Mouse (Mus musculus) cerebral cortex, adult 2 months (tissue): ENCODE data around the gene Ssbp3.

Experiments
- WGBS: fragments of 180-500 bp; shearing (Covaris S2); methylation state at CpG from one replicate; pipeline ENCODE4 v1.1.7; 2018; 5-methylcytosine and 5-hydroxymethylcytosine counted together

The Ssbp3 gene

DNA sequence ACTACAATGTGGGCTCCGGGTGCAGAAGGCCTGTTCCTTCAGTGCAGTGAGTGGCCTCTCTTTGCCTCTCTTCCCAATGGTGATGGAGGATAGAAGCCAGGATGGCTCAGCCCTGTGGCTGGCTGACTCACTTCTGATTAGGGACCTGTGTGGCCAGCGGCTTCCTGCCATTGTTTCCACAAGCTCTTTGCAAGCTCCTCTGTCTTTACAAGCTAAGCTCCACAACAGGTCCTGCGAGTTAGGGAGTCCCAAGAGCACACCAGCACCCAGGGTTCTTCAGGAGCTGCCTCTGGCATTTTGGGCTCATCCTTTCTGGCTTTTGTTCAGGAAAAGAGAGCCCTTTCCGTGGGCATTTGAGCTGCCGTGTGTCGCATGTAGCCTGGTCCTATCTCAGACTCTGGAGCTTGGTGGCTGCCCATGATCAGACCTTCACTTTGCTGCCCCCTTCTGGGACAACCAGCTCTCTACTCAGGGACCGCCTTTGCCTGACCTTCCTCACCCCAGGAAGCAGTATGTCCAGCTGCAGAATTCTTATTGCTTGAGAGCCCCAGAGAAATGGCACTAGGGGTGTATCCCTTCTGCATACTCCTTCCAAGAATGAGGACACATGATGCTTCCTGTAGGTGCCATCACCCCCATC lies 77.3 kb downstream of the Ssbp3 start:
- WGBS, result 41% methylated on average over 7 of the region's 7 CpGs

DNA sequence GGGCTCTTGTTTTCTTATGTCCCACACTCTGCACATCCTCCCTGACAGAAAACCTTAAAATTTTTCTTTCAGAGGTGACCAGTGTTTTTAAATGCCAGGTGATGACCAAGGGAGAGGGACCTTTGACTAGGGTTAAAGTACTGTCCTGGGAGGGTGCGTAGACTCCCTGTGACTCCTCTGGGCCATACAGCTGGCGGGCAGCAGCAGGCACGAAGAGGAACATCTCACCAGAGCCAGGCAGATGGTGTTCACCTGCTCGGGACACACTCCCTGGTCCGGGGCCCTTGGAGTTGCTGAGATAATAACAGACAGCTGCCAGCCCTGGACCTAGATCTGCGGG lies 78.4 kb downstream of the Ssbp3 start:
- WGBS, result 86% methylated on average over 6 of the region's 6 CpGs

DNA sequence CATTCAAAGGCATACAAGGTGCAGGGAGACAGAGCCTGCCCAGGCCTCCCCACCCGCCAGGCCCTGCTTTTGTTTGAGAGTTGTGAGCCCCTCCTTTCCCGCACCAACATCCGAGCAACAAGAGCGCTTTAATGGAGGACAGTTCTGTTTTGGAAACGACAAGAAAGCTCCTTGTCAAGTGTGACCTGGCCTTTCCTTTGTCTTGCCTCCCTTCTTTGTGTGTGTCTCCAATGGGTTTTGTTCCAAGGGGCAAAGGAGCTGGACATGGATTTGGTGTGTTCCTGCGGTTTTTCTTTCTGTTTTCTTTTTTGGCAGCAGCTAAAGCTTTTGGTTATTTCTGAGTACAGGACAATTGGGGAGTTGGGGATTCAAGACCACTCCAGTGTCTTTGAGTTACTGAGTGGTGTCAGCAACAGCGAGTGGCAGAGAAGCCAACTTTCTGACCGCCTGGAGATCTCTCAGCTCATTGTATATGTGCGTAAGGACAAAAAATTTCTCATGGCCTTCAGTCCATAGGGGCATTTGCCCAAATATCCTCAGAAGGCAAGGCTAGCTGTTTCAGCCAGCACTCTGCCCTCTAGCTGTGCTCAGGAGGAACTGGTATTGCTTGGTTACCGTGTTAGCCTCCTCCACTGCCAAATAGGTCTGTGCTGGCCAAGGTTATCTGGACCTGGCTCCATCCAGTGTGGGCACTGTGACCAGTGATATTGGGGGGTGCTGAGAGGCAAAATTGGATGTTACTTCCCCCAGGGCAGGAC lies 78.9 kb downstream of the Ssbp3 start:
- WGBS, result 67% methylated on average over 10 of the region's 10 CpGs

DNA sequence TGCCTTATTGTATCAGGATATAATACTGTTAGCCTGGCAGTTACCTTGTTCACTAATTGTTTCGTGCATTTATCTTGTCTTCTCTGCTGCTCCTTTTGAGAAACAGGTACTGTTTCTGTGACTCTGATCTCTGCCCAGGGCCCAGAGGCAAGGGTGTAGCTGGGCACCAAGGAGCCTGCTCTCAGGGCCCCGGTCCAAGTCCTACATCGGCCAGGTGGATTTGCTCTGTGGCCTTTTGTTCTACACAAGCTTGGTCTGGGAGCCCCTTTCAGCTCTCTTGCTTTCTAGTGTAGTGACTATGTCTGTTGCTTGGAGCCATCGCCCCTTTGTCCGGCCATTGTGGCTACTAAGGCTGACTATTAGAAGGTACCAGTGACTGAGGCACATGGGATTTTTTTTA lies 82.6 kb downstream of the Ssbp3 start:
- 91% methylated on average over 5 of the region's 5 CpGs for WGBS

DNA sequence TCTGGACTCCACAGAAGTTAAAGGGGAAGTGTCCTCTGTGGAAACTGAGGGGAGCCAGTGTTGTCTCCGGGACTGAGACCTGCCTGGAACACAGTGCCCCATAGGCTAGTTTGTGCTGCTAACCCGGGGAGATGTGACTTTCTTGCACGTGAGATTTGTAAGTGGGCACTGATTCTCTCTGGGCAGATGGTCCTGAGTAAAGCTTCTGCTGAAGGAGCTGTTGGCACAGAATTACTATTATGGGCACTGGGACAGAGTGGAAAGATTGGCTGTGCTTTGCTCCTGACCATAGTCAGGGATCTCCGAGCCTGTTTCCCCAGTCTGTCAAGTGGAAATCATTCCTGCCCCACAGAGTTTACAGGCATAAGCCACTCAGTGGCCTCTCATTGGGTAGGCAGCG lies 83.8 kb downstream of the Ssbp3 start:
- 55% methylated on average over 5 of the region's 5 CpGs for WGBS

DNA sequence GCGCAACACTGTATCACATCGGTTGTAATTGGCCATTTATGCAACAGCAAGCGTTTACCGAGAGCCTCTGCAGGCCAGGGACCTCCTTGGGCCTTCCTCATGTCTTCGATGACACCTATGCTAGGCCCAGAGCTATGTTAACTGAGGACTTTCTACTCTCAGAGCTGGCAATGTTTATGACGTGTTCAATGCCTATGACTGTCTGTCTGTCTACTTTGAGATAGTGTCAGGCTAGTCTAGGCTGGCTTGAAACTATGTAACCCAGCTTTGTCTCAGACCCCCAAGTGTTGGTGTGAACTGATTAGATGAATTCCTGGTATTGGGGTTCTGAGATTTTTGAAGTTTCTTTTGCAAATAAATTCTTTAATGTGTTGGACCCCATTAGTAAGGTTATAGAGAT lies 84.6 kb downstream of the Ssbp3 start:
- 87% methylated on average over 6 of the region's 6 CpGs for WGBS

DNA sequence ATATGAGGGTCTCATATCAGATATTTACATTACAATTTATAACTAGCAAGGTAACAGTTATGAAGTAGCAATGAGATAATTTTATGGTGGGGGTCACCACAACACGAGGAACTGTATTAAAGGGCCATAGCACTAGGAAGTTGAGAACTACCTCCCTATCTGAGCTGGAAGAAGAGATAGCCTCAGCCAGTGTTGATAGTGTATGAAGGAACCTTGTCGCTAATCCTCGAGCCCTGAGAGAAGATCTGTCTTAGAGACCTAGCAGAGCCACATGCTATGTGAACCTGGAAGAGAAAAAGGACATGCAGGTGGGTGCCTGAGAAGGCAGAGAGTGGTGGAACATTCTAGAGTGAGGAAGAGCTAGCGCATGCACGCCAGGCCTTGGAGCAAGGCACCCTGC lies 85.0 kb downstream of the Ssbp3 start:
- WGBS, result 89% methylated on average over 5 of the region's 5 CpGs

DNA sequence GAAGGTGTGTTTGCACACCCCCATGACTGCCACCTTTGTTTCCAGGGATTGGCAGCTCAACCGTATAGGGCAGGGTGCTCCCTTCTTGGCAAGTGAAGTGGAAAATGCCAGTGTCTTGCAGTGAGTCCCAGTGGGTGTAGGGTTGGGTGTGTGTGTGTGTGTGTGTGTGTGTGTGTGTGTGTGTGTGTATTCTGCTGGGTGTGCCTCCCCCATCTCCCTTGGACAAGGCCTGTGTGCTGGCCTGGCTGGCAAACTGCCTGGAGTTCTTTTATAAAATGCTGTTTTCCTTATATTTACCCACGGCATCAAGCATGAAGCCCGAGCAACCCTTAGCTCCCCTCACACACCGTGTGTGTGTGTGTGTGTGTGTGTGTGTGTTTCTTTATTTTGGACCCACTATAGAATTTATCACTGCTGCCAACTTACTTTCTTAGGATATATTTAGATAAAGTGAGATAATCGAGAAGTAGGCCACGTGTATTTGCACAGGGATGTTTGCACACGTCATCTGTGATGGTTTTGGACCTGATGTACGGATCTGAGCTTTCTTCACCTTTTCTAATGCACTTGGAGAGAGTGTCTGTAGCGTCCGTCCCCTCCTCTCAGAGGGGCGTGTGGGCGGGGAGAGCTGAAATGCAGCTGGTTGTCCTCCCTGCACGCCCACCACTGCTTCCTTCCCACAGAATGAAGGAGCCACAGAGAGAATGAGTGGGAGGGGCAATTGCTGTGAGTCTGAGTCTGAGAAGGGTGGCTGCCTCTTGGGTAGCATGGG lies 86.0 kb downstream of the Ssbp3 start:
- 36% methylated on average over 13 of the region's 13 CpGs for WGBS

DNA sequence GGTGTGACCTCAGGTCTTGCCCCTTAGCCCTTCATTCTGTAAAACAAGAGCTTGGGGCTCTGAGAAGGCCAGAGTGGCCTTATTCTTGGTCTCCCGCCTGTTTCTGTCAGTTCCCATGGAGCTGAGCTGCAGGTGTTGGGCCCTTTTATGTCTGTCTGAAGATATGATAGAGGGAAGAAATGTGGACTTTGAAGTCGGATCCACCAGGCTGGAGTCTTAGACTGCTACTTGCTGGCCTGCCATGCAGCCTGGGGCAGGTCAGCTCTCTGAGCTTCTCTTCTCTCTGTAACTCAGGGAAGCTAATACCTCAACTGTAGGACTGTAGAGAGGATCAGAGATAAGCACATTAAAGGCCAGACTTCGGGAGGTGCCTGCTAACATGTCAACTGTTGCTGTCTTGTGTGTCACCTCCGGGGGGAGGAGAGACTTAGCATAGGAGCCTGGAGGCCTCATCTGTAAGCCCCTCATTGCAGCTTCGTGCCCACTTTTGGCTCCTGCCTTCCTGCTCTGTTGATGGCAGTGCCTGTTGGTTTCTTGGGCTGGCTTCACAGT lies 90.8 kb downstream of the Ssbp3 start:
- WGBS, result 82% methylated on average over 5 of the region's 5 CpGs

DNA sequence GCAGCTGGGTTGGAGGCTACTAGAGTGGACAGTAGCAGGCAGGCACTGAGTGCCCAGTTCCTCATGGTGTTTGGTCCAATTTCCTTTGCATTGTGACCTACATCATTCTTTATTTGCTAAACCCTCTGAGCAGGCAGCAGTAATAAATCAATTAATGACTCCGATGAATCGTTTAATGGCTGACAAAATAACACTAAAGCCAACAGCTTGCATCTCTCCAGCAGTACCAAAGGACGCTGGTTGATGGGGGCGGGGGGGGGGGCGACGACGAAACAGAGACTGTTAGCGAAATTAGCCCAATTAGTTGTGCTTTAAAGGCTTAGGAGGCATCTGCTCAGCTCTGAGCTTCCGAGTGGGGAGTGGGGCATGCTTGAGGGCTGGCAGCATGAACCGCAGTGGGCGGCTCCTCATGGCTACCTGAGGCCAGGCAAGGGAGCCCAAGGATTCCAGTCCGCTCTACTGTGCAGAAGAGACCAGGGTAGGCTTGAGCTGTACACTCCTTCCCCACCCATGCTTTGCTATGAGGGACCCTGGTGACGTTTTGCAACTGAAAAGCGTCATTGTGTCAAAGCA lies 91.5 kb downstream of the Ssbp3 start:
- 59% methylated on average over 14 of the region's 14 CpGs for WGBS

DNA sequence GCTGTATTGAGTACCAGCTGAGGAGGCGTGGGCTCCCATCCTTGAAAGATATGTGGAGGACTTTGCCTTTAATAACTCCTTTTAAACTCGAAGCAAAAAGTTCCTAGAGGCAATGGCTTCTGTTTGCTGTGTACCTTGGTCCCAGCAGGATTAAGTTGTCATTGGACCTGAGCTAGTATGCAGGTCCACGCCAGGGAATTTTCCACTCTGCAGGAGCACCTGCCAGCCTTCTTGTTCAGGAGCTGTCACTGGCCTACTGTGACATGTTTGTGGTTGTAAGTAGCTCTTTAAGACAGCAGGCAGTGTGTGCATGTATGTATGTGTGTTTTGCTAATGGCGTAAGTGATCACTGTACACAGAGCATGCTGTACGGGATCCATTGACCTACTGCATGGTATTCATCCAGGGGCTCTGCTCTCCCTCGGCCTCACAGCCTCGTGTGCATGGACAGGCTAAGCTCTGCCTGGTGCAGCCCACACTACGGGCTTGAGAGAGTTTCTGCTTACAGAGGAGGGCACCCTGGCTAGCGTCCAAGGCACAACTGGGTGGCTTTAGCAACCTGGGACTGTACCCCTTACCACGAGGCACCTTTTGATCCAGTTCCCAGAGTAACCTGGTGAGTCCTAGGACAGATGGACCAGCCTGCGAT lies 92.1 kb downstream of the Ssbp3 start:
- 76% methylated on average over 11 of the region's 11 CpGs for WGBS

DNA sequence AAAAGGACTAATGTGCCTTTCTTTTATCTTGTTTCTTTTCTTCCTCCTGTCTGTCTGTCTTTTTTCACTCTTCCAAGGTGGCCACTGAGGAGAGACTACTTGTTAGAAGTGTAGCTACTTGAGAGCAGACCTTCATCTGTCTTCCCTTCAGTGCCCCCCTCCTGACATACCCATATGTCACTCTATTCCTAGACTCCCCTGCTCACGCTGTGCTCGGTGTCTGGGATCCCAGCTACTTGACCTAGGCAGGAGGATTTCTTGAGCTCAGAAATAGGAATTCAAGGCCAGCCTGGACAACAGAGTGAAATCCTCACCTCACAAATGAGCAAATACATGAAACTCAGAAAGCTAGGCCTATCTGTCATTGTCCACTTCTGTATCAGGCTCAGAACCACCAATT lies 92.7 kb downstream of the Ssbp3 start:
- WGBS, result 83% methylated on average over 2 of the region's 2 CpGs

DNA sequence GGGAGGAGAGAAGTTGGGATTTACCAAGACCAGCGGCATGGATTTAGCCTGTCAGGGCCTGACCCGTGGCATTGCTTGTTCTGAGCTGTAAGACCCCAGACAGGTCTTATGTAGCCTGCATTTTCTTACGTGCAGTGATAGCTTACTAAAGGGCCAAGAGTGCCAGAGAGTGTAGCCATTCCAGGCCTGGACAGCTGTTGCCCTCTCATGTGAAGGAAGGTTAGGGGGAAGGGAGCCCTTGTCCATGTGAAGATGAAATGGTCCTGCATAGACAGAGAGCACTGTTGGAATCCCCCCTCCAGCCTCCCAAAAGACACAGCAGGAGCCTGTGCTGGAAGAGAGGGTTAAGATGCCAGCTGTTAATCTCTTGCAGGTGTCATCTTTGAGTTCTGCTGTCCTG lies 93.3 kb downstream of the Ssbp3 start:
- WGBS, result 97% methylated on average over 3 of the region's 3 CpGs

DNA sequence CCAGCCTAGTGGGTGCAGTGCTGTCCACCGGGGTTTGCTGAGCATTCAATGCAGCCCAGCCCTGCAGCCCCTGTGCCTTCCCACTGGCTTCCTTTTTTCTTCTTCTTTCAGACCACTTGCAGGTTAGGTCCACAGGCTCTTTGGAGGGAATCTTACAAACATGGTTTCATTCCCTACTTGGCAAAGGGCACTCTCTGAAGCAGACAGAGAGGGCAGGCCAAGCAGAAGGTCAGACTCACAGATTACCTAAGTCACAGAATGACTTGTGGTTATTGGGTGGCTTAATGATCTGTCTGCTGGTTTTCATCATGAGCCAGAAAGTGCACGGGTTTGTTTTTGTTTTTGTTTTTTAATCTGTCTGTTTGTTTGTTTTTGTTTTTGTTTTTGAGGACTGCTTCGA lies 93.8 kb downstream of the Ssbp3 start:
- 76% methylated on average over 3 of the region's 3 CpGs for WGBS

DNA sequence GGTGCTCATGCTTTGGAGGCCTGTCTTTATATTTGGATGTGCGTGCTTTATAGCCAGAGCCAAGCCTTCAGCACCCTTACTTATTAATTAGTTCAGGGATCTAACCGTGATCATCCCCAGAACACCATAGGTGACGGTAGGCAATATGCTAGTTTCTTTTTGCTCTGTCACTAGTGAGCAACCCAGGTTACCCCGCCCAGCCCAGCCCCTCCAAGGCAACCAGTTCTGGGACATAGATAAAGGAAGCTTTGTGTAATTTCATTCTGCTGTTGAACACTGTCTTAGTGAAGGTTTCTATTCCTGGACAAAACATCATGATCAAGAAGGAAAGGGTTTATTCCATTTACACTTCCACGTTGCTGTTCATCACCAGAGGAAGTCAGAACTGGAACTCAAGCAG lies 94.7 kb downstream of the Ssbp3 start:
- 74% methylated on average over 5 of the region's 5 CpGs for WGBS

DNA sequence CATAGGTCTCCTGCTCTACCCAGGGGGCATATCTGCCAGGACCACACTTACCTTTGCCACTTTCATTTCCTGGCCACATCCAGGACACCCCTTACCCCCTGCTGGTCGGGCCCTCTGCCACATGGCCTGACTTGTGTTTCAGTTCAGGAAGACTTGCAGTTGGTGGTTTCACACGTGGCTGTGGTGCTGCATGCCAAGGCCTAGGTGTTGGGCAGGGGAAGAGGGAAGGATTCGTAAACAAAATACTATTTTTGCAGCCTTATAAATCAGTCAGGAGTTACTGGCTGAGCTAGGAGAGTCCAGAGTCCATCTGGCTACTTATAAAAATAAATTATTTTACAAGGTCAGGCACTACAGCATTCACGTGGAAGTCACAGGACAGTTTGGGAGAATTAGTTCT lies 95.7 kb downstream of the Ssbp3 start:
- WGBS, result 70% methylated on average over 4 of the region's 4 CpGs

DNA sequence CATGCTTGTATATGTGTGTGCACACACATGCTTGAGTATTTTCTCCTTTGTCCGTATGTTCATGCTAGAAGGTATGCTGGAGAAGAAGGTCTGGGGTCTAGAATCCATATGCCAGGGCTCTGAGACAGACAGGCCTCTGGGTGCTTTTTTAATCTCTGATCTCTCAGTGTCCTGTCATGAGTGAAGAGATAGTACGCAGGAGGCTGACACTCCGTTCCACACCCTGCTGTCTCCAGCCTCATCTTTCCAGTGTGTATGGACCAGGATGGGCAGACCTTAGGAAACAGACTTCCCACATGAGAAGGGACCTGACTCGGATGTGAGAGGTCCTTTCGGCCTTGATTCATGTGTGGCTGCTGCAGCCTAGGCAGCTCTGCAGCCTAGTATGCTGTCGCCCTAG lies 96.3 kb downstream of the Ssbp3 start:
- WGBS, result 93% methylated on average over 6 of the region's 6 CpGs

DNA sequence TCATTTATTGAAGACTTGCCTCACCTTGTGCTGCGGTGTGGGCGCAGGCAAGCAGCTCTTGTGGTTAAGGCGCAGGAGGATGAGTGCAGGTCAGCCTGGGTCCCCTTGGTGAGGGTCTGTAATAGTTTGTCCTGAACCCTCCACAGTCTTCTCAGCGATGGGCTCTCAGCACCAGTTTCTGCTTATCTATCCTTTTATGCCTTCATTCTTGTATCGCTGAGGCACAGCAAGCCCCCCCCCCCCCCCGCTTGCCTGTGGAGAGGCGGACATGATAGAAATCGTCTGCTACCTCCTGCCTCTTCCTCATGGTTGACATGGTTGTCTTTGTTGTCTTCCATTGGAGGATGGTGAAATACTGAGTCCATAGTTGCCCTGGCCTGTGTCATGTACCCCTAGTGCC lies 96.9 kb downstream of the Ssbp3 start:
- 96% methylated on average over 8 of the region's 8 CpGs for WGBS

DNA sequence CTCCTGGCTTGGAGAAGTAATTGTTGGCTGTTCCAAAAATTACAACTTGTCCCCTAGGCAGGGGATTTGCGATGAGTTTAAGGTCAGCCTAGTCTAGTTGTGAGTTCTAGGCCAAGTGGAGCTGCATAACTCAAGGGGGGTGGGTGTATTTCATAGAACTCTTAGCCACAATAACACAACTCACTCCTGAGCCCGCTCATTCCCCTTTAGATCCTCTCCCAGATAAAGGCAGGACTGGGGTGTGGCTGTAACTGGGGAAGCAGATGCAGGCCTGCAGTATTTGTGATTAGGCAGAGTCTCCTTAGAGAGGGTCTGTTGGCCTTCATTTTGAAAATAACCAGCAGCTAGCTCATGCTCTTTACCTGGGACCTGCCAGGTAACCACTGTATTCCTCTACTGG lies 97.7 kb downstream of the Ssbp3 start:
- WGBS, result 98% methylated on average over 2 of the region's 2 CpGs

DNA sequence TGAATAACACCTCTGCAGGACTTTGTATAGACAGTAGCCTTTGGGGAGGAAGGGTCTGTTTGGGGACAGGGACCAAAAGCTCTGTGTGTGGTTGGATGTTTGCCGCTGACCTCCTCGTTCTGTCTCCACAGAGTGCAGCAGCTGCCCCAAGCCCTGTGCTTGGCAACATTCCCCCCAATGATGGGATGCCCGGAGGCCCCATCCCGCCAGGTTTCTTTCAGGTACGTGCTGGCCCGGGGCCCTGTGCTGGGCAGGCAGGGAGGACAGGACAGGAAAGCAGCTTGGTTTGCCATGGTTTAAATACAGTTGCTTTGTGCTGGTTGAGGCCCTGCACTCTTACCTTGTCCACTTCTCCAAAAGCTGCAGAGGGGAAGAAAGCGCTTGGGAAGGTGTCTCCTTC lies 99.0 kb downstream of the Ssbp3 start:
- WGBS, result 88% methylated on average over 7 of the region's 7 CpGs

DNA sequence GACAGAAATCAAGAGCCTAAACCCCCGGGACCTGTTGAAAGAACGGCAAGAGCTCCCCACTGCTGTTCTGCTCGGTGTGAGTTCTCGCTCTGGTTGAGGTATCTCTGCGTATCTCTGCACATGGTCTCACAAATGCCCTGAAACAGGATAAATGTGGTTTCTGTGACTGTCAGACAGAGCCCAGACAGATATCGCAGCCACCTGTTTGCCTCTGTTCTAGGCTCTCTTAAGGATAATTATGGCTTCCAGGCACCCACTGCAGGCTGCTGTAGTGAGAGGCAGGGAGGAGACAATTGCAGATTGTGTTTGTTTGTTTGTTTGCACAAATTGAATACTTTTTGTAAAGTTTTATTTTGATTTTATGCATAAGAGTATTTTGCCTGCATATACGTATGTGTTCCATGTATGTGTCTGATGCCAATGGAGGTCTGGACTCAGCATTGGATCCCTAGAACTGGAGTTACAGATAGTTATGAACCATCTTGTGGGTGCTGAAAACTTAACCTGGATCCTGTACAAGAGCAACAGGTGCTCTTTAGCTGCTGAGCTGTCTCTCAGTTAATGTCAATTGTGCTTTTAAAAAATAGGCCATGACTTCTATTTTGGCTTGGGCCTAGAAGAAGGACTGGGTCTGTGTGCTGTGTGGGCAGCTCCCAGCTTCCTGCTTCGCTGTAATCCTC lies 101.0 kb downstream of the Ssbp3 start:
- 89% methylated on average over 8 of the region's 8 CpGs for WGBS
